Mouse (Mus musculus): Measurements from ENCODE around the gene Wbp2.
"Not testable (repeated sequence)": the region's sequence is repeated elsewhere in the genome, so short reads cannot be mapped to it uniquely, and the experiment has no call there.

Gene Wbp2

DNA sequence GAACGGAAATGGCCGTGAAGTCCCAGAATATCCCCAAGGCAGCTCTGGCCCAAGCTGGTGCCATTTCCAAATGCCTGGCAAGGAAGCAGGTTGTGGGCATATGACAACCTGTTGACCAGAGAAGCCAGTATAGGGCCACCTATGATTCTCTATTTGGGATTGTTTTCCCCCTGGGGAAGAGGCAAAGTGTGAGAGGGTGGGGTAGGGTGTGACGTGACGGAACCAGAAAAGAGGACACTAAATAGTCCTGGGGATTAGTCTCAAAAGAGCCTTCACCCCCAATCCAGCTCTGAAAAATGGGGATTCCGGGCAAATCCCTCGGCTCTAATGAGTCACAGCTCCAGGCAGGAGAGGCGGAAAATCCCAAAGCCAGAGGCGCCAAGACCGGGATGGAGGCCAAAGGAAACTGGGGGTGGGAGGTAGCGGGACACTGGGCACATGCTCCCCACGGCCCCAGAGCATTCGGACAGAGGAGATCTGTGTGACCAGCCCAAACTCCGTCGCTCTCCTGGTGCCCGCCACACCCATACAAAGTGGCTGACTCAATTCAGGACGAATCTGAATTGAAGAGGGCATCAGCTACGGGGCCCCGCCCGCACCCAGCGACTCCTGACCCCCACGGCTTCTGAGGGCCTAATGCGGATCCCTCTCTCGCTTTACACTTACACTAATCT is 21.8 kb upstream of the Wbp2 start:
- DNase-seq, result peak; percentile 76

DNA sequence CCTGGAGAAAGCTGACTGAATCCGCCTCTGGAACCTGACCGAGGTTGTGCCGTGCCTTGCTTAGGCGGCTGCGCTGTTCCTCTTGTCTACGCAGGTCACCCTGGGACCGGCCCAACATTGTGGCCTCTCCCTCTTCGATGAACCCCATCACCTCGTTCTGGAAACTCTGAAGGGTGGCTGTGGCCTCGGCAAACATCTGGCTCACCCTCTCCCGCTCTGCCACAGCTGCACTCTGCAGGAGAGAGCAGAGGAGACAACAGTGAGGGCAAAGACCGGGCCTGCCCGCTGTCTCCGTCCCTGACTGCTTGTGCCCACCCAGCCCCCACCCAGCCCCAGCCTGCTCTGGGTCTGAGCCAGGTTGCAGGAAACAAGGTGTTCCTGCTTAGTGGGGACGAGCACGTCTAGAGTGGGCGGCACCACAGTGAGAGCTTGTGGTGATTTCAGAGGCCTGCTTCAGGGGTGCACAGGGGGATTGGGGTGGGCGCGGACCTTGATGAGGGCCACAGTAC is 21.0 kb upstream of the Wbp2 start:
- DNase-seq, result peak; percentile 68

- DNase-seq, result no peak
Measured at GRCm38 (mm10) chr11:116106963-116107776, 20.4 kb upstream of the Wbp2 start.

DNA sequence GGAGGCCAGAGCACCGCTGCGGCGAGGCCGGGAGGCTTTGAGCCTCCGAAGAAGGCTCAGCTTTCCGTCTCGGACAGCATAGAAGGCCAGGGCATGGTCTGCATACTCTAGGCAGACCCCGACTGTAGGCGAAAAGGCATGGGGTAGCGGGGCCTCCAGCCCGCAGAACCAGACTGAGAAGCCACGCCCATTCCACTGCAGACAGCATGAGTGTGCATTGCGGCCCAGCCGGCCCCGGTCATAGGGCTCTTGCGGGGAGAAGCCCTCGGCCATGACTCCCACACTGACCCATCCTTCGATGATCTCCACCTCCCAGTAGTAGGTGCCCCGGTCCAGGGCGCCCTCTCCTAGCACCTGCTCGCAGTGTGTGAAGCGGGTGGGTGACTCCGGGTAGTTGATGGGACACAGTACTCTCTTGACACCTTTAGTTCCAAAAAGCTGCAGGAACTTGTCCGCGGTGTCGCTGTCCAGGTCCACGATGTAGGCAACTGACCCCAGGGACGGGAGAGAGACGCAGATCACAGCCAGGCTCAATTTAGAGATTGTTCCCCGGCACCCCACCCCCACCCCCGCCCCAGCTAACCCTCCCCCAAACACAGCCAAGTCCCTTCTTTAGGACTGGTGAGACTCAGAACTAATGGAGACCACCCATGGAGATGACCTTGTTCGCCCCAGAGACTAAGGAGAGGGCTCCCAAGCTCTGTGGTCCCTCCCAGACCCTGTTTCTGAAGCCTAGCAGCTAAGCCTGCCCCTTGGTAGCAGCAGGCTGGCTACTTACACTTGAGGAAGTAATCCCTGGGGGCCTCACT is 19.6 kb upstream of the Wbp2 start:
- DNase-seq, result no peak

DNA sequence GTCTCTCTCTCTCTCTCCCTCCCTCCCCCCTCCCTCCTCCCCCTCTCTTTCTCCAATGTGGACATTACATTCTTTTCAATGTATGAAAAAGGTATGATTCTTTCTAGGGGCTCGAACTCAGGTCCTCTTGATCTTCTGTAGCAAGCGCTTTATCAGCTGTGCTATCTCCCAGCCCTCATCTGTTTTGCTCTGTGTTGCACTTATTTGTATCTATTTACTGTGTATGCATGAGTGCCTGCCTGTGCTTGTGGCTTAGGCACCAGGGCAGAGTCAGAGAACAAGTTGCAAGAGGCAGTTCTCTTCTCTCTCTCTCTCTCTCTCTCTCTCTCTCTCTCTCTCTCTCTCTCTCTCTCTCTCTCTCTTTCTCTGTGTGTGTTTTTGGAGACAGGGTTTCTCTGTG is 18.3 kb upstream of the Wbp2 start:
- DNase-seq, result no peak

GRCm38 (mm10) chr11:116104006-116104646 is 17.3 kb upstream of the Wbp2 start:
- DNase-seq, result peak; percentile 88

- DNase-seq, result no peak
Measured at GRCm38 (mm10) chr11:116103572-116103971, 16.8 kb upstream of the Wbp2 start.

DNA sequence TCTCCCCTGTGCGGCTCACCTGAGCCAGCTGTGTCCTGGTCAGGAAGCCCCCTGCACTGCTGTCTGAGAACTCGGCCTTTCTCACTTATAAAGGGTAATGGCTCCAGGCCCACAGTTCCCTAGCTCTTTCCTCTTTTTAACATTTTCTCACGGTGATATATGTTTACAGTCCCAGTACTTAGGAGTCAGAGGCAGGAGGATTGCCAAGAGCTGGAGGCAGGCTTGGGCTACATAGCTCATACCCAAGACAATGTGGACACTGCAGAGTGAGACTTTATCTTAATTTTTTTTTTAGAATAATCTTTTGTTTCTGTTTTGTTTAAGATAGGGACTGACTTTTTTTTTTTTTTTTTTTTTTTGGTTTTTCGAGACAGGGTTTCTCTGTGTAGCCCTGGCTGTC is 15.7 kb upstream of the Wbp2 start:
- no peak for DNase-seq

DNA sequence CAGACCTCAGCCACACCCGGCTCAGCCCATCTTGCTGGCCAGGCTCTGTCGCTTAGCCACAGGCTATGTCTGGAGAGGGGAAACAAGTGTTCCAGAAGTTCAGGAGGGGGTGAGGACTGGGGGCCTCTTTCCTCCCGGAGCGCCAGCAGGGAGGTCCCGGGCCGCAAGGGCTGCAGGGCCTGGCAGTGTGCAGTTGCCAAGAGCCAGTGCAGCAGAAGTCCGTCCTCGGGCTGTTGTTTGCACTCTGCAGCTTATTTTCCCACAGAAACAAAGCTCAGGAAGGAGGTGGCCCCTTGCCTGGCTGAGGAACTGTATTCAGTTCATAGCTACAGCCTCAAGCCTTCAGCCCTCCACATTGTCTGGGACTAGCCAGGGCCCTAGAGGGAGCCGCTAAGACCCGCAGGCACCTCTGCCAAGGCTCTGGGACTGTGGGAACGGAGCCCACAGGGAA is 15.2 kb upstream of the Wbp2 start:
- peak; percentile 71 for DNase-seq

DNA sequence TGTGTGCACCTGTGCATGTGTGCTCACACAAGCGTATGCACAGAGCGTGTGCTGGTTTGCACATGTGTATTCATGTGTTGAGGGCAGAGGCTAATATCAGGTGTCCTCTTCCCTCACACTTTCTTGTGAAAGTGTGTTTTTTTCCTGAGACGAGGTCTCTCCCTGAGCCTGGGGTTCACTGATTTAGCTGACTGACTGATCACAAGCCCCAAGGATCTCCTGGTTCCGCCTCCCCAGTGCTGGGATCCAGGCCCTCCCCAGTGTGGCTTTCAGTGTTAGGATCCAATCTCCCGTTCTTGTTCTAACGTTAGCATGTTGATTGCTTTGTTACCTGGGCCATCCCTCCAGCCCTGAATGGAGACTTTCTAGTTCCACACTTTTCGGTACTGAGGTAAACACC is 14.0 kb upstream of the Wbp2 start:
- DNase-seq, result no peak

DNA sequence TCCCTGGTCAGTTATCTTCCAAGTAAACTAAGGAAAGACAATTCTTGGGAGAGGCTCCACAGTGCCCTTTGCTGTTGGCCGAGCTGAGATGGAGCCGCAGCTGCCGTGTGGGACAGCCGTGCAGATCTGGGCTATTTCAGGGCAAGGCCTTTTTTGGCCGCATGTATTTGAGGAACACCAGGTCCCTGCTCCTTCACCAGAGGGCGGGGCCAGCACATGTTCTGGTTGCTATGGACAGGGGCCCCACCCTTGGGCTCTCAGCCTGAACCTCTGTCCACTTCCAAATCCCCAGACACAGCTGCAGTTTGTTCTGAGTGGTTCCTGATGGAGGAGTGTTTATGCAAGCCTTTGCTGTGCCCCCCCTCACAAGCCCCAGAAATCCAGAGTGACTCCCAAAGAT is 13.6 kb upstream of the Wbp2 start:
- DNase-seq, result peak; percentile 76

- DNase-seq, result no peak
Measured at GRCm38 (mm10) chr11:116099462-116099861, 12.7 kb upstream of the Wbp2 start.

DNA sequence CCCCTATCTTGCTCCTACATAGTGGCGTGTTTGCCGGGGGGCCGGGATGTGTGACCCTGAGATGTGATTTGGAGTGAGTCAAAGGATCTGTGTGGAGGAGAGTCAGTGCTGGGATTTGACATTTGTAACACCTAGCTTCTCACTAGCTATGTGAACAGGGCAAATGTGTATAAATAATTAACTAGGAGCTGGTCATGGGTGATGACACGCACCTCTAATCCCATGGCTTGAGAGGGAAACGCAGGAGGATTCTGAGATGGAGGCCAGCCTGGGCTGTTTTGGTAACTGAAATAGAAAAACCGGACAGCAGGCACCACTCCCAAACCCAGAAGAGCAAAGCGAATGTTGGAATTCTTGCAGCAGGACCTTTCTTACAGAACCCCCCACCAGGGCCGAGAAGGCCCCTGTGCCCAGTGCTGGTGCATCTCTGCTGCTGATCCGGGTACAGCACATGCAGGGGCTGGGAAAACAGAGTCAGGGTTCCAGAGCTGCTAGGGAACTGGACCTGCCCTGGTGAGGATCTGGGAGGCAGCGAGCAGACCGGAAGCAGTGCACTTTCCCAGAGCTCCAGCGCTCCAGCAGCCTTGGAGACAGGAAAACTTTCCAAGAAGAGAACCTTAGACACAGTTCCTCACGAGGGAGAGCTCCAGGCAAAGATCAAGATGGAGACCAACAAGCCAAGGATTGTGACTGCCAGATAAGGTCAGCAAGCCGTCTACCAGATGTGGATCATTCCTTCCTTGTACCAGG is 12.1 kb upstream of the Wbp2 start:
- peak; percentile 72 for DNase-seq

DNA sequence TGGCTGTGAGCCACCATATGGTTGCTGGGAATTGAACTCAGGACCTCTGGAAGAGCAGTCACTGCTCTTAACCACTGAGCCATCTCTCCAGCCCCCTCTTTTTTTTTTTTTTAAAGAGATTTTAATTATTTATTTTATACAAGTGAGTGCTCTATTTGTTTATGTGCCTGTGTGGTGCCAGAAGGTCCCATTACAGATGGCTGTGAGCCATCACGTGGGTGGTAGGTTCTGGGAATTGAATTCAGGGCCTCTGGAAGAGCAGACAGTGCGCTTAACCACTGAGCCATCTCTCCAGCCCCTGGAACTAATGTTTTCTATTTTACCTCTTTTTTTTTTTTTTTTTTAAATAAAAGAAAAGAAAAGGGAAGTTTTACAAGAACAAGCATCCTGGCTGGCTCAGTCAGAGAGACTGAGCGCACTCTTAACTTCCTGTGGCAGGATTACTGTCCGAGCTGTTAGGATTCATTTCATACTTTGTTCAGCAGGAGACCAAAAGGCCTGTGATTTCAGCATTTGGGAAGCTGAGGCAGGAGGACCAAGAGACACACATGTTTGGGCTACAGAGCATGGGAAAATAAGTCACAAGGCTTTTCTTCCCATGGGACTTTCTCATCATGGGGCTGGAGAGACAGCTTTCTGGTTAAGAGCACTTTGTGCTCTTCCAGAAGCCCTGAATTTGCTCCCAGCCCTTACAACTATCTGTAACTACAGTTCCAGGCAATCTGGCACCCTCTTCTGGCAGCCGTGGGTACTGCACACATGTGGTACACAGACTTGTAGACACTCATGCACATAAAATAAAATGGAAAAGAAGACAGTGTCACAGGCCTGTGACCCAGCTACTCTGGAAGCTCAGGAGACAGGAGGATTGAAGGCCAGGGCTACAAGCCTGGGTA is 9.7 kb upstream of the Wbp2 start:
- DNase-seq, result no peak

GRCm38 (mm10) chr11:116095573-116095972 is 8.8 kb upstream of the Wbp2 start:
- DNase-seq, result peak; percentile 85

DNA sequence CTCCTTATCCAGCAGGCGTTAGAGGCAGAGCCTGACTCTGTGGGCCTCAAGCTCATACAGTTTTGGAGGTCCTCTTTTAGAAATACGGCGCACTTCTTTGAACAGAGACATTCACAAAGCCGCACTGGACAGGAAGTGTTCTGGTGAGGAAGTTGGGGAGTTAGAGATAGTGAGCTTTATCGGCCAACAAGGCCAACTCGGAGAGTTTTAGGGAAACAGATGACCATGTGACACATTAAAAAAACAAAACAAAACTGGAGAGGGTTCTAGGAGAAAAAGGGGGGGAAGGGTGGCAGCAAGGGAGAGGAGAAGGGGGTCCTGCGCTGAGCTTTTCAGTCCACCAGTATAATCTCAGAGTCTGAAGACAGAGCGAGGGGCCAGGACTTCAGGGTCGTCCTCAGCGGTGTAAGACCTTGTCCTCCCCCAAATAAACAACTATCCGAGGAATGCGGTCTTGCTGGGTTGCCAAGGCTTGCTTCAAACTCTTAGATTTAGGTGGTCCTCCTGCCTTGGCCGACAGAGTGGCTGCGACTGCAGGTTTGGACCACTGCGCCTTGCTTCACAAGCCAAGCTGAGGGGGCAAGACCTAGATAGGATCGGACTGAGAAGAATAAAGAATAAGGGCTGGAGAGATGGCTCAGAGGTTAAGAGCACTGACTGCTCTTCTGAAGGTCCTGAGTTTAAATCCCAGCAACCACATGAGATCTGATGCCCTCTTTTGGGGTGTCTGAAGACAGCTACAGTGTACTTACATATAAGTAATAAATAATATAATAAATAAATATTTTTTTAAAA is 7.2 kb upstream of the Wbp2 start:
- no peak for DNase-seq

DNA sequence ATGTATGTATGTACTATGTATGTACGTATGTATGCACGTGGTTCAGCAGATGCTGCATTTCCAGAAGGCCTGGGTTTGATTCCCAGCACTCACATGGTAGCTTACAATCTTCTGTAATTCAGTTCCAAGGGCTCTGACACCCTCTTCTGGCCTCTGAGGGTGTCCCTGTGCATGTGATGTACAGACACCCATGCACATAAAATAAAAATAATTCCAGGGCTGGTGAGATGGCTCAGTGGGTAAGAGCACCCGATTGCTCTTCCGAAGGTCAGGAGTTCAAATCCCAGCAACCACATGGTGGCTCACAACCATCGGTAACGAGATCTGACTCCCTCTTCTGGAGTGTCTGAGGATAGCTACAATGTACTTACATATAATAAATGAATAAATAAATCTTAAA is 6.2 kb upstream of the Wbp2 start:
- not testable (repeated sequence) for DNase-seq

DNA sequence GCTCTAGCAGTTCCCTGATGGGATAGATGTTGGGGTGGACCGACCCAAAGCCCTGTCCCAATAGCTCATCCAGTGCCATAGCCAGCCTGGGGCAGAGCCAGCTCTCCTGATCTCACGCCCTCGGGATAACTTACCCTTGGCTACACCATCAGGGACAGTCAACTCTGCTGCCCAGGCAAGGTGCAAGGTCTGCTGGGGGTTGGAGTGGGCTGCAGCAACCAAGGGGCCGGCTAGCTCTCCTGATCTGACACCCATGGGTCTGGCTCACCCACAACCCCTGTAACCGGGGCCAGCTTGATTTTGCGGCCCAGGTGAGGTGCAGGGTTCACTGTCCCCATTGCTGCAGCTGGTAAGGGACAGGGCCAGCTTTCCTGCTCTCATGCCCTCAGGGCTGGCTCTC is 4.8 kb upstream of the Wbp2 start:
- no peak for DNase-seq

GRCm38 (mm10) chr11:116089545-116089944 is 2.8 kb upstream of the Wbp2 start:
- DNase-seq, result no peak

GRCm38 (mm10) chr11:116088741-116089394 is 2.1 kb upstream of the Wbp2 start:
- no peak for DNase-seq
